Mouse (Mus musculus) spleen, embryonic (tissue): ENCODE results near the gene Nek9.
"Not testable (repeated sequence)": the region's sequence is repeated elsewhere in the genome, so short reads cannot be mapped to it uniquely, and the experiment has no call there.

Source experiments
- CTCF ChIA-PET: fragments of 350-600 bp; sonication (Branson Sonifier 250); formaldehyde crosslinking; loops from one replicate; lab custom pipeline; 2022; lab: Charles Lee

Gene Nek9

GRCm38 (mm10) chr12:85292288-85292687 lies 46.9 kb downstream of the Nek9 start:
- CTCF ChIA-PET, result no interaction called here

GRCm38 (mm10) chr12:85291541-85291940 lies 47.6 kb downstream of the Nek9 start:
- CTCF ChIA-PET, result no interaction called here

- CTCF ChIA-PET, result no interaction called here
Observed at GRCm38 (mm10) chr12:85290633-85291032, 48.5 kb downstream of the Nek9 start.

- CTCF ChIA-PET, result interaction anchor here (0.7 kb wide), 1 partner anchor 175 kb away, joined by 6 read pairs; no protein-coding TSS in a partner anchor
Observed at GRCm38 (mm10) chr12:85289157-85290000, 49.8 kb downstream of the Nek9 start.

GRCm38 (mm10) chr12:85288486-85289156 lies 50.5 kb downstream of the Nek9 start, which contains the start of gene Zc2hc1c:
Gene Zc2hc1c, plus strand, starts transcription at chr12:85288591.
- CTCF ChIA-PET, result no interaction called here

GRCm38 (mm10) chr12:85287809-85288485 lies 51.2 kb downstream of the Nek9 start, which contains the start of gene Acyp1:
Gene Acyp1, minus strand, starts transcription at chr12:85288438.
- CTCF ChIA-PET, result no interaction called here

GRCm38 (mm10) chr12:85286941-85287340 lies 52.2 kb downstream of the Nek9 start:
- CTCF ChIA-PET, result interaction anchor here (0.6 kb wide), 2 partner anchors 337 to 589 kb away, joined by 3 to 5 read pairs; no protein-coding TSS in a partner anchor

DNA sequence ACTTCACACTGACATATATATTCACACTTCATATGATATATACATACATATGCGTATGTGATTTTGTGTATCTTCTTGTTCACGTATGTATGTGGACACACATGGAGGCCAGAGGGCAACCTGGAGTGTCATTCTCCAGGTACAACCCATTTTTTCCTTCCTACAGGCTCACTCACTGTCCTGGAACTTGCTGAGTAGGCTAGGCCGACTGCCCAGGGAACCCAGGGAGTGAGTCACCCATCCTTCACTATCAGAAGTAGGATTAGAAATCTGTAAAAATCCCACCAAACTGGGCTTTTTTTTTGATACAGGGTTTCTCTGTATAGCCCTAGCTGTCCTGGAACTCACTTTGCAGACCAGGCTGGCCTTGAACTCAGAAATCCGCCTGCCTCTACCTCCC lies 54.2 kb downstream of the Nek9 start:
- CTCF ChIA-PET, result interaction anchor here (1.1 to 1.2 kb wide), 2 partner anchors 20 to 115 kb away, joined by 3 to 4 read pairs; no protein-coding TSS in a partner anchor

DNA sequence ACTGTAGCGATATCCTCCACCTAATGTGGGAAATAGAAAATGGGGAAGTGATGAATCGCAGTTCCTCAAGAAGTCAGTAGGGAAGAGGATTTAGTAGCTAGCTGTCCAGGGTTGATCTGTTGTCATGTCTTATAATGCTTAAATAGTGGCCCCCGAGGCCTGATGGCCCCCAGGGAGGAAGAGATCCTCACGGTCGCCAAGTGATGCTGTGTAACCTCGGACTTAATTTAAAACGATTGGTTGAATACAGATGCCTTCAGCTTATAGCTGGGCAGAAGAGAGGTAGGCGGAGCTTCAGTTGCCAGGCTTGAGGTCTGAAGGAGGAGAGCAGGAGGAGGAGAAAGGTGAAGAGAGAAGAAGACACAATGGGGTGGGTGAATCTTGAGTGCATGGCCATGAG lies 54.8 kb downstream of the Nek9 start:
- CTCF ChIA-PET, result no interaction called here

- CTCF ChIA-PET, result not testable (repeated sequence)
Observed at GRCm38 (mm10) chr12:85281756-85282155, 57.4 kb downstream of the Nek9 start.

GRCm38 (mm10) chr12:85280845-85281651 lies 58.1 kb downstream of the Nek9 start:
- CTCF ChIA-PET, result interaction anchor here (0.5 to 1.1 kb wide), 7 partner anchors 19 to 316 kb away, joined by 3 to 17 read pairs (median 4); no protein-coding TSS in a partner anchor

- CTCF ChIA-PET, result interaction anchor here (0.6 to 1.1 kb wide), 7 partner anchors 25 to 317 kb away, joined by 3 to 17 read pairs (median 4); no protein-coding TSS in a partner anchor
Observed at GRCm38 (mm10) chr12:85280105-85280844, 58.9 kb downstream of the Nek9 start.

DNA sequence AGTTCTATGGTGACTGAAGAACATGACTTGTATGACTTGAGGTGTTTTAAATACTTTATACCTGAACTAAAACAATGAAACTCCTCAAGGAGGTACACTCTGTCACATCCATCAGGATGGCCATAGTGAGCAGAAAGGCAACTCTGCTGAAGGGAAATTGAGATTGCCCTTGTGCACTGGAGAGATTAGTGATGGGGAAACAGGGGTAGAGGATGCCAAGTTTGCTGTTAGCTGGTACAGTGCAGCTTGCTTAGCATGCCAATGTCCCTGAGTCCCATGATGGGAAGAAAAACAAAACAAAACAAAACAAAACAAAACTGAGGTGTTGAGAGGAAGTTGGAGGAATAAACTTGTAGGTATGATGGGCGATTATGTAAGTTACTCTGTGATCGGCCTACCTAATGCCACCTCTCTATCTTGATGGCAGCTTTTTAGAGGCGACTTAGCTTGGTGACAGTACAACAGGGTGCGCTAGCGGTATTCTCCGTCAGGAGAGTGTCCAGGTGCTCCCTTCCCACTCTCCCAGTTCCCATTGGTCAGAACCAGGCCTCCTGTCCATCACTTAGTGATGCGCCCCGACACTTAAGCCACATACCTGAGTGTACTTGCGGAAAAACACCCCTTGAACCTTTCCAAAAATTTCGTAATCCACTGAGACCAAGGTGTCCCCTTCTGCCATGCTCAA lies 59.6 kb downstream of the Nek9 start:
- CTCF ChIA-PET, result interaction anchor here (0.8 kb wide), 2 partner anchors 29 to 41 kb away, joined by 4 read pairs; no protein-coding TSS in a partner anchor

- CTCF ChIA-PET, result interaction anchor here (0.8 kb wide), 1 partner anchor 41 kb away, joined by 4 read pairs; no protein-coding TSS in a partner anchor
Observed at GRCm38 (mm10) chr12:85278919-85279318, 60.2 kb downstream of the Nek9 start.

DNA sequence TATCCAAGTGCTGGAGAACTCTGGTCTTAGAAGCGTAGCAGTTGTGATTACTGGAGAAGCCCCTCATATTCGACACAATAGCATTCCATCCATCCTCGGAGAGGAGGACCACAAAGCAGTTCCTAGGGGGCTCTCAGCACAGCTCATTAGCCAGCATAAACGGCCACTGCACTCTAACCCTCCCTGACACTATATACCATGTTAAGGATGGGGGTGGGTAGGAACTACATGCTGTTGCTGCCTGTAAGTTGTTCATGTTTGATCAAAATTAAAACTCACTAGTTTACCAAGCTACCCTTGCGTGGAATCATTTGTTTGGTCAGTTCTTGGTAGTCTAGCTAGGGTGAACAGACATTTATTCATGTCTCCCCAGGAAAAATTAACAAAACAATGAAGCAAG lies 62.9 kb downstream of the Nek9 start:
- CTCF ChIA-PET, result interaction anchor here (0.6 kb wide), 1 partner anchor 1177 kb away, joined by 4 read pairs; no protein-coding TSS in a partner anchor

GRCm38 (mm10) chr12:85273508-85273907 lies 65.7 kb downstream of the Nek9 start:
- CTCF ChIA-PET, result no interaction called here

- CTCF ChIA-PET, result no interaction called here
Observed at GRCm38 (mm10) chr12:85271843-85272206, 67.3 kb downstream of the Nek9 start.

DNA sequence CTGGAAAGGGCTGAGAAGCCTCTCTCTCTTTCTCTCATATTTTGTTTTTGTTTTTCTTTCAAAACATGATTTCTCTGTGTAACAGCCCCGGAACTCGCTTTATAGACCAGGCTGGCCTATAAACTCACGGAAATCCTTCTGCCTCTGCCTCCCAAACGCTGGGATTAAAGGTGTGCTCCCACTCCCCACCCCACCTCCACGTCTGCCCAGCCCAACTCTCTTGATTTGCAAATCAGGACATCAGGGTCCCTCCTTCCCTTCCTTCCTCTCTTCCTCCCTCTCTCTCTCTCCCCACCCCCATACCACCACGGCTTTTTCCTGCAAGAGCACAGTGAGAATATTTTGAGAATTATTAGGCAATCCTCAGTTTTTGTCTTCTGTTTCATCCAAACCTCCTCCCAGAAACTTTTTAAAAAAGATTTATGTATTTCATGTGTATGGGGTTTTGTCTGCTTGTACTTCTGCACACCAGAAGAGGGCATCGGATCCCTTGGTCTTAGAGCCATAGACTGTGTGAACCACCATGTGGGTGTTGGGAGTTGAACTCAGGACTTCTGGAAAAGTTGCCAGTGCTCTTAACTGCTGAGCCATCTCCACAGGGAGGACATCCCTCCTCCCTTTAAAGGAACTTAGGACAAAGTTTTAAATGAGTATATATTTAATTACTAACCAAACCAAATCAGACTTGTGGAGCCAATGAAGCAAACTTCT lies 67.9 kb downstream of the Nek9 start:
- CTCF ChIA-PET, result no interaction called here

- CTCF ChIA-PET, result no interaction called here
Observed at GRCm38 (mm10) chr12:85270319-85270718, 68.8 kb downstream of the Nek9 start, which contains the start of gene Mlh3. Gene Mlh3, minus strand, starts transcription at chr12:85270599.
